In the genomic region with DNA sequence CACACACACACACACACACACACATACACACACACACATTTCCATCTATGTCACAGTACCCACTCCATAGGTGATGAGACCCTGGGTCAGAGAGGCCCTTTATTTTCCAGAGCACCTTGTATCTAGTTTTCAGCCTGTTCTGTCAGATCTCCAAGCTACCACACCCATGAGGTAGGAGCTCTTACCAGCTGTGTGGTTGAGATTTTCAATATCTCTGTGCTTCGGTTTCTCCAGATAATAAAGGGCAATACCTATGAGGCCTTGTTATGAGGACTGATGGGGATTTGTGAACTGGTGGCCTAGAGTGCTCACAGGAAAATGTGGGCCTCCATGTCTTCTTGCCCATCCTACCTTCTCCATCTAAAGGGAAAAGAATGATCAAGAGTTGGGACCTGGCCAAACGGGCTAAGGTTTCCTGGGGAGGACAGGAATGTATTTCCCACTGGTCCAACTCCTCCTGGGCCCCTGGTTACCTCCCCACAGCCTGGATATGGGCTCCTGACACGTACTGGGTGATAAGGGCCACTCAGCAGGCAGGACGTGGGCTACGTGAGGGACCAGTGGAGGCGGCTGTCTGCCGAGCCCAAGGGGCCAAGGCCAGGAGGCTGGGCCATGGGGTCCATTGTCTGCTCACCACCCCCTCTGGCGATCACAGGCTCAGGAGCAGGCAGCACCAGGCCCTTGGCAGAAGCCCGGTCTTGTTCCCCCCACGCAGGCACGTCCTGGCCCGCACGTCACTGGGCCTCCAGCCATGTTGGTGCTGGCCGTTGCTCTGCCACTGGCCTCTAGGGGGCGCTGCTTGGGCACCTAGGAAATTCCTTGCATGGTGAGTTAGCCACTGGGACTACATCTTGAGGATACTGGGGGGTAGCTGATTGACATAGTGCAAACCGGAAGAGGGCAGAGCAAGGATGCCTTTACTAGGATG, we compare ENCODE assay signal across 8 mouse cellular contexts. TPM values are rescaled to one million over a fixed set of nuclear protein-coding genes. Genes with fewer than 3 reads are reported as not detected.
DNase-seq lines count a peak whose midpoint lies in the region; TF ChIP-seq lines count a peak whose summit lies in the region.

No protein-coding gene starts in this region.

- H3K4me1 ChIP-seq in olfactory bulb, adult 2 months (ENCODE audit: control insufficient read depth, insufficient read depth, low read length): peaks cover 10% of the 10 kb centered on the region

- TF ChIP-seq POLR2A in olfactory bulb, adult 2 months (IDR thresholded peaks at IDR 0.05; ENCODE audit: insufficient read depth, low read depth, low read length): no peak

- H3K4me3 ChIP-seq in gastrocnemius, adult 2 months: peak overlapping the region; percentile 24; the same call in 1 of the 2 replicates
- no peak overlapping the region for H3K4me3 ChIP-seq in C2C12 (ENCODE audit: insufficient read depth, poor library complexity, severe bottlenecking)
- no peak overlapping the region for H3K4me3 ChIP-seq in olfactory bulb, adult 2 months (ENCODE audit: insufficient read depth, low read depth, low read length)

- H3K27me3 ChIP-seq in C2C12 (ENCODE audit: control insufficient read depth, insufficient read depth, insufficient read length): no peaks in the 10 kb centered on the region

- no peak overlapping the region for H3ac ChIP-seq in C2C12 (ENCODE audit: control insufficient read depth, insufficient read length, low read depth)

- TF ChIP-seq CTCF in gastrocnemius, adult 2 months (IDR thresholded peaks at IDR 0.05): peak; percentile 80
- TF ChIP-seq CTCF in C2C12 (IDR thresholded peaks at IDR 0.05; ENCODE audit: control insufficient read depth, insufficient read depth, insufficient read length): peak; percentile 76
- peak; percentile 46; the same call in 1 of the 2 replicates for TF ChIP-seq CTCF in olfactory bulb, adult 2 months (IDR thresholded peaks at IDR 0.05; ENCODE audit: insufficient read depth, low read depth, low read length)

- intact Hi-C loops in gastrocnemius, adult 2 months (cut with DNase I): loop anchor here (5.0 kb wide), 2 partner anchors 49 to 64 kb away; no protein-coding TSS in a partner anchor

- H3K79me3 ChIP-seq in C2C12 (ENCODE audit: low read depth): no peaks in the 10 kb centered on the region

- WGBS in olfactory bulb, adult 2 months: 49% methylated on average over 16 of the region's 16 CpGs

- peak overlapping the region; percentile 86 for H3K27ac ChIP-seq in gastrocnemius, adult 2 months
- no peak overlapping the region for H3K27ac ChIP-seq in olfactory bulb, adult 2 months (ENCODE audit: insufficient read depth, low read depth, low read length)

- H3K36me3 ChIP-seq in C2C12 (ENCODE audit: control insufficient read depth, insufficient read depth): peaks cover 5% of the 10 kb centered on the region

- no peaks in the 10 kb centered on the region for H3K79me2 ChIP-seq in C2C12 (ENCODE audit: control insufficient read depth, insufficient read depth)

- peak; percentile 85 for DNase-seq in gastrocnemius, adult 2 months
- DNase-seq in gastrocnemius, postnatal 4 days (ENCODE audit: low spot score in 2 of 2): no peak
- DNase-seq in cerebellum, adult 18-20 months: peak; percentile 53 to 67
- DNase-seq in frontal cortex, postnatal 36 days (ENCODE audit: low spot score in 2 of 2): peak; percentile 59 to 69
- peak; percentile 50 to 68 for DNase-seq in layer of hippocampus, adult 8-10 months (ENCODE audit: low spot score in 2 of 2)
- no peak for DNase-seq in MN1 (ENCODE audit: low spot score)

TF ChIP-seq in C2C12, 6 proteins besides CTCF, POLR2A, EP300 and RAD21:
- TF ChIP-seq MYOD1 (IDR thresholded peaks at IDR 0.05; ENCODE audit: control insufficient read depth, insufficient read length, low read depth) (no peak), CEBPB (IDR thresholded peaks at IDR 0.05; ENCODE audit: low read depth) (no peak)

RNA-seq across cellular contexts. Expression of gene 1600014C23Rik, which starts 14.5 kb away (rescaled TPM):
- under 1 TPM in 1 of 2 experiments, not detected in 1; 0.50 TPM for total RNA-seq in gastrocnemius, adult 2 months (2021)
- not detected for total RNA-seq in gastrocnemius, postnatal 4 days (2021)
- polyA plus RNA-seq in C2C12 (2012; fragmentation: generic; extraction: Trizol): not detected
- total RNA-seq in layer of hippocampus, adult 8-10 months (2022): not detected
- polyA plus RNA-seq in olfactory bulb, adult 2 months (2012; ENCODE audit: insufficient read depth, insufficient read length, low replicate concordance, missing spikeins): not detected in 2 replicates

Comparison
In these comparisons a context has a peak if more than half of its experiments do, and no peak if none do; other contexts are left out.
1. DNase-seq: peak in gastrocnemius, adult 2 months (single experiment), cerebellum, adult 18-20 months (2 of 2), frontal cortex, postnatal 36 days (2 of 2) and layer of hippocampus, adult 8-10 months (2 of 2); none in gastrocnemius, postnatal 4 days (0 of 2) and MN1 (single experiment).
2. Peak in every context shown above with its lines, with median percentiles within 50 percentile points of each other: CTCF ChIP-seq.